Mouse (Mus musculus) ovary, postnatal 10 days (tissue): ENCODE data around the gene Ror2.
A peak's percentile ranks its signal among the peaks of the same experiment; 100 is the strongest.
"Not testable (repeated sequence)": the region's sequence is repeated elsewhere in the genome, so short reads cannot be mapped to it uniquely, and the experiment has no call there.

Experiments used
- DNase-seq: peaks from one replicate; pipeline ENCODE4 v3.0.0; 2022; ENCODE audit warnings: low spot score

The Ror2 gene

DNA sequence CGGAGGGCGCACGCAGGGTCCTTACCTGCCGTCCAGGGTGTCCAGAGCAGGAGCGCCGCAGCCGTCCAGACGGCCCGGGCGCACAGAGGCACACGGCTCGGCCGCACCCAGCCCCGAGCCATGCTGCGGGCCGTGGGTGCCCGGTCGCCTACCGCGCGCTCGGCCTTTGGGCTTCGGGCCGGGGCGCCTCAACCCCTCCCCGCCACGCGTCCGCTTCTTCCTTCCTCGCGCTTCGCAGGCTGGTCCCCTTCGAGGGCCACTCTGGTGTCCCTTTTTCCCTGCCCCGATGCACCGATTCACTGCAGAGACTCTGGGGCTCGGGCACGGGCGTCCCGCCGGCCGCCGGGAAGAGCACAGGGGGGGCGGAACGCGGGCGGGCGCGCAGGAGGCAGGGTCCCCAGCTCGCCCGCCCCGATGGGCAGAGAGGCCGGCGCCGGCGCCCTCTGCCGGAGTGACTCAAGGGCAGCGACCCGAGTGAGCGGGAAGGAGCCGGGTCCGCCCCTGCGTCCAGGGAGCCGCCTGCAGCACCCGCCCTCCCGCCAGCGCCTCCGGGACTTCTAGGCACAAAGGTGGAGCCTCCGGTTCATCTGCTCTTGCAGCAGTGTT lies at the start of gene Ror2:
Gene Ror2, minus strand, starts transcription at position 369 of the 606 bp plus-strand sequence.
- DNase-seq = no peak

DNA sequence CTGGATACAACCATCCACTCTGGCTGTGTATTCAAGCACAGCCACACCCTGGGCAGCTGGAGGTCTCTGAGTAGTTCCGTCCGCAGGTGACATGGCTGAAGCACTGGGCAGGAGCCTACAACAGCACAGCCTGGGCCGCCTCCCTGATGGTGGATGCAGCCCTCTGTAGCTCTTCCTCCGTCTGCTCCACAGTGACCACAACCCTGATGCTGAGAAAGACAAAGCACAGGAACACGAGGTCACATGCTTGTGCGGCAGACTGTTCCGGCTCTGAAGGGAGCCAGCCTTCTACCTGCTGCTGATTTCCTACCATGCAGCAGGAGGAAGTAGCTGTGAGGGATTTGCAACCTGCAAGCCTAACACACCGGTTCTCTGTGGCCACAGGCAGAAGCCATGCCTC lies 47.8 kb upstream of the Ror2 start:
- no peak for DNase-seq

DNA sequence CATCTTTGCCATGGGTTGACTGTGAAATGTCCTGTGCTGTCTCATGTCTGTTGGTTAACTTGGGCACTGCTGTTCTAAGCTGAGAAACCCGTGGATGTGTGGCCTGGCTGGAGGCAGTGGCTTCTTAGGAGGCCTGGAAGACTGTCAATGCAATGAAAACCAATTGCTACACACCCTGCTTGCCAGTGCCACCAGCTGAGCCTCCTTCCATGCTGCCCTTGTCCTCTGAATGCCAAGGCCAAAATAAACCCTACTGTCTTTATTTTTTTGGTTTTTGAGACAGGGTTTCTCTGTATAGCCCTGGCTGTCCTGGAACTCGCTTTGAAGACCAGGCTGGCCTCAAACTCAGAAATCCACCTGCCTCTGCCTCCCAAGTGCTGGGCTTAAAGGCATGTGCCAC lies 44.3 kb upstream of the Ror2 start:
- no peak for DNase-seq

DNA sequence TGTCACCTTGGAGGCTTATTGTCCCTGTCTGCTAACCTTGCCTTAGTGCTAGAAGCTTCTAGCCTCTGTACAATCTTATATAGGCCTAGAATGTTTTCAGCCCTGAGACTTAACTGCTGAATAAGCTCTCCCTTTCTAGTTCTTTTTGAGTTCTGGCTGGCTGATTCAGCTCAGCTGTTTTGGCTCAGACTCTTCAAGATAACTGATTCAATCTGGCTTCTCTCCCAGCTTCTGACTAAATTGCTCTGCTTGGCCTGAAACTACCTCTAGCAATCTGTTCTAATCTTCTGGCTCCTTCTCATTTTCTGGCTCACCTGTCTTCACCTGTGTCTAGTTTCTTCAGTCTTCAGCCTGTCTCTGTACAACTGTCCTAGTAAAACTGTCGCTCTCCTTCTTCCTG lies 39.6 kb upstream of the Ror2 start:
- no peak for DNase-seq

DNA sequence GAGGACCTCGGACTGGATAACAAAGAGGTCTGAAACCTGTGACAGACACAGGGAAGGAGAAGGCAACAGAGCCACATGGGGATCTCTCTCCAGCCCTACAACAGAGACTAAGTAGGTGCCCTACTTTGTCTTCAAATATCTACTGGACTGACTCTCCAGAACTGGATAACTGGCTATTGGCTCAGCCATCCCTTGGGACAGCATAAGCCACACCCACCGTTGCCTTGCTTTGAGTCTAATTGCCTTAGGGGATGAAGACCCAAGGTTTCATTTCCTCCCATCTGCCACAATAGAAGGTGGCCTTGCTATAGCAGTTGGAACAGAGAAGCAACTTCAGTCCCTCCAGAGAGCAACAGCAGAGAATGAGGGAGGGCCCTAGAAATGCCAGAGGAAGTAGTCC lies 37.7 kb upstream of the Ror2 start:
- no peak for DNase-seq

DNA sequence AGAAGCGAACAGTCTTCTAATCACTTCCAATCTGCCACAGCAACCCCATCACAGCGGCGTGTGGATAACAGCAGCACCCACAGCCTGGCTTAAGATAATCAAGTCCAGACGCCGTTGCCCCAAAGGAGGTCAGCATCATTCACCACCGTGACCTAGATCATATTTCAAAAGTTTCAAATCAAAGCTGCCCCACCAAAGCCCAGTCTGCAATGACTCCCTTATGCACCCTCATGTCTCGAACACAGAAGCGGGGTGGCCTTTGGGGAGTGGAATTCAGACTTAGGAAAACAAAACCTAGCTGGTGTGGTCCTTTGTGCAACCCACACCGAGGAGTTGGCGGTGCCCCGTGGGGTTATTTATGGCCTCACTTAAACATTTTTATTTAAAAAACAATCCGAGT lies 35.0 kb upstream of the Ror2 start:
- DNase-seq = no peak

DNA sequence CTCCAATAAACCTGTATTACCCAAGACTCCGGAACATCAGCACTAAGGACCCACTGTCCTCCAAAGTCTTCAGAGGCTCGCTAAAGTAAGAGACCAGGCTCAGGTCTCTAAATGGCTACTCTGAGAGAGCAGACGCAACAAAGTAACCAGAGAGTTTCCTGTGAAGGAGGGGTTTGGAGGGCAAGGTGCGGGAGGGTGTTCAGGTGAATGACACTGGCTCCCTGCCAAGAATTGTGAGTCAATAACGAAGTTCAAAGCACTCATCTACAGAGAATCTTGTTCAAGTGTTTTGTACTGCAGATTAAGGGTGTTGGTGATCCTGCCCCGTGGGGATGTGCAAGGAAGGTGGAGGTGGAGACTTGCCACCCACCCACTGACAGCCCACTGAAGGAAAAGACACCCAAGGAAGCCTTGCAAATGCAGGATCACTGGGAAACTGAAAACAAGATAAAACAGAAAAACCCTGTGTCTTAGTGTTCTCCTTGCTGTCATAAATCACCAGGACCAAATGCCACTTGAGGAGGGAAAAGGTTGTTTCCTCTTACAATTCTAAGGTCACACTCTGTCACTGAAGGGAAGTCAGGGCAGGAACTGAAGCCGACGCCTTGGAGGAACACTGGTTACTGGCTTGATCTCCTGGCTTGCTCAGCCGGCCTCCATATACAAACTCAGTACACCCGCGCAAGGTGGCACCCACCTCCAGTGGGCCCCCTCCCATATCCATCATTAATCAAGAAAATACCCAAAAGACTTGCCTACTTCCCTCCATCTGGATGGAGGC lies 30.8 kb upstream of the Ror2 start:
- DNase-seq = no peak

DNA sequence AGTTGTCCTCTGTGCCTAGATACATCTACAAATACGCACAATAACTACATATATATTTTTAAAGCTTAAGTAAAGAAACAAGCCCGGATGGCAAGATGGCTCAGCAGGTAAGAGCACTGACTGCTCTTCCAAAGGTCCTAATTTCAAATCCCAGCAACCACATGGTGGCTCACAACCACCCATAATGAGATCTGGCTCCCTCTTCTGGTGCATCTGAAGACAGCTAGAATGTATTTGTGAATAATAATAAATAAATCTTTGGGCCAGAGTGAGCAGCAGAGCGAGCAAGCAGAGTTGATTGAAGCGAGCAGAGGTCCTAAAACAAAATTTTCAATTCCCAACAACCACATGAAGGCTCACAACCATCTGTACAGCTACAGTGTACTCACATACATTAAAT lies 29.8 kb upstream of the Ror2 start:
- DNase-seq = not testable (repeated sequence)

DNA sequence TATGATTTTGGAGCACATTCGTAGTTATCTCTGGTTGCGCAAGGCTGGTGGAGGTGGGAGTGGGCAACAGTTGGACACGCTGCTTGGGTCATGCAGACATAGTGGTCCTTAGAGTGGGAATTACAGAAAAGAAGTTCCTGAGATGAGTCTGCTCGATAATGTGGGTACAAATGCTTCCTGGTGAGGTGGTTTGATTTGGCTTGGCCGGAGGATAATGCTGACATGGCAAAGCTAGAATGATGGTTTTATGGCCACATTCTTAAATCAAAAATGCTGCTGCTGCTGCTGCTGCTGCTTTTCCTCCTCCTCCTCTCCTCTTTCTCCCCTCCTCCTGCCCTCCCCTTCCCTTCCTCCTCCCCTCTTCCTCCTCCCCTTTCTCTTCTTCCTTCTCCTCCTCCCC lies 24.5 kb upstream of the Ror2 start:
- no peak for DNase-seq

DNA sequence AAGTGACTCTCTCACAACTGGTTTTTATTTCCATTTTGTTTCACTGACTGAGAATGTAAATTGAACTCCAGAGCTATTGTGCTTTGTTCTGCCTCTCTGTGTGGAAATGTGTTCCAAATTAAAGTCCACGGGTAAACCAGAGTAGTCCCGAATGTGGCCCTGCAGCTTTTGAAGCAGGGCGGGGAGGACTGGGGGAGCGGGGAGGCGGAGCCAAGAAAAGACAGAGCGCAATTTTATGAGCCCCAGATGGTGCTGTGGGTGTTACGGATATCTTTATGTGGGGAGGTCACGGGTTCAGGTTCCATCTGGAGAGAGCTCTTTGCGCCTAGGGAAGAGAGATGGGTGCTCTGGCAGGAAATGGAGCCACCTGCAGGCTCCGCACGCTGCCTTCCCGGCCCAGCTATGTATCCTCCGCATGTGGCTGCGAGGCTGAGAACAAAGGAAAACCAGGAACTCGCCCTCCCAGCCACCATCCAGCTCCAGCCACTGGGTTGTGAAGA lies 23.8 kb upstream of the Ror2 start:
- peak; percentile 21 for DNase-seq

DNA sequence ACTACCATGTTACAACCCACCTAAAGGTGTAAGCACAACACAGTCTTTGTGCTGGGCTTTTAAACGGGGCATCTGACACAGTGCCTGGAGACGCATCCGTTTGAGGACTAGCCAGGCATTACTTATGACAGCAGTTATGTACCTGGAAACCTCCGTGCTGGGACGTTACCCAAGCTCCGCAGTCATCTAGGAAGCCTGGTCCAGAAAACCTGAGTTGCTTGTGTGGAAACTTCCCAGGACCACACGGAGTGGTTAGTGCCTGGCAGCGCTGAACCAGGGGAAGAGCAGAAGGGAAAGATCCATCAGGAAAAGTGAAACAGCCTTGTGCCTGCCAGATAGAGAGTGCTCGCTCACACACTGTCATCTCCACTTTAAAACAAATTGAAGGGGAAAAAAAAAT lies 23.2 kb upstream of the Ror2 start:
- no peak for DNase-seq

DNA sequence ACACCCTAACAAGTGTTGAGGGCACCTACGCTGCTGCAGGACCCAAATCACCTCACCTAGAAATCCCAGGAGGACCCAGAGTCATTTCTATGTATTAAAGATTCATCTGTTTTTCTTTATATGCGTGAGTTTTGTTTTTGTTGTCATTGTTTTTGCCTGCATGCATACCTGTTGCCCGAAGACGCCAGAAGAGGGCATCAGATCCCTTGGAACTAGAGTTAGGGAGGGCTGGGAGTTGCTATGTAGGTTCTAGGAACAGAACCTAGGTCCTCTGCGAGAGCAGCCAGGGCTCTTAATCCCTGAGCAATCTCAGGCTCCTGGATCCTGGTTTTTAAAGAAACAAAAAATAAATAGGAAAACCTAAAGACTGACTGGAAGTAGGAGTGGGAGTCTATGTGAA lies 20.9 kb upstream of the Ror2 start:
- no peak for DNase-seq

DNA sequence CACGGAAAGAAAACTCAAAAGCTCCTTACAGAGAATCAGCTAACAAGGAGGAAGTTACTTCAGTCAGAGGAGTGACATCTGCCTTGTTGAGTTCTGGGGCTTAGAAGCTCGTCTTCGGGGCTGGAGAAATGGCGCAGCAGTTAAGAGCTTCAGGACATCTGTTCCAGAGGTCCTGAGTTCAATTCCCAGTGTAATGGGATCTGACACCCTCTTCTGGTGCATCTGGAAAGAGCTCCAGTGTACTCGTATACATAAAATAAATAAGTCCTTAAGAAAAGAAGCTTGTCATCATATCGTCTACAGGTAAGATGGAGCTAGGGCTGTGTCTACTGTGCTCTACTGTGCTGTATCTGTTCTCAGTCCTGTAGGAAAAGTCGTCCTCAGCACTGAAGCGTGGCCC lies 19.3 kb upstream of the Ror2 start:
- DNase-seq = no peak

DNA sequence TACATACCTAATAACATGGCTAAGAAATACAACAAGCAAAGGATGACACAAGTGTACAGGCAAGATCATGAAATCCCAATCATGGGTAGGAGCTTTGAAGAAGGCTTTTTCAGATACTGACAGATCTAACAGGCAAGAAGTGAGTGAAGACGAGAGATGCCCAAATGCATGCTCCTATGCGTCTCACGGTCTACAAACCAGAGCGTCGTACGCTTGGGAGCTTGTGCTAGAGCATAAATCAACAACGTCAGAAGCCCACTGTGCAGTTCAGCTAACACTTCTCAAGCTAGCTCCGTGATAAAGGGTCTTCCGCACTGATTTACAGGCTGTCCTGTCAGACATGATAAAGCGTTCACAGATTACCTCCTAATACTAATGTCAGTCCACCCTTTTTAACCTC lies 16.8 kb upstream of the Ror2 start:
- DNase-seq = no peak

DNA sequence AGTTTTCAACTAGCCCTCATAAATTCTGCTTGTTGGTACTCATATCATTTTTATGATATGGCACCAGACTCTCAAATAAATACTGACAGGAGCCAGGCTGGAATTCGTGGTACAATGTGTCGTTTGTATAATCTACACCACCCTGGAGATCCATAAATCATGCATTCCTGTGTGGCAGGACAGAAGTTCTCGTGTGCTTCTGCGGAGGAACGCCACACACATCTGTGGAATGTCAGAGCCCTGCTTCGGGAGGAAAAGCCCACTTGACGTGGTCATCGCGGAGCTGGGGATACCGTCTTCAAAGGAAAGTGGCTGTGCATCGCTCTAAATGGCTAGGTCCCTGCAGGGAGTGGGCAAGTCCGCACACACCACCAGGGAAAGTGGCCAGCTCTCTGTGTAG lies 7.1 kb upstream of the Ror2 start:
- no peak for DNase-seq

DNA sequence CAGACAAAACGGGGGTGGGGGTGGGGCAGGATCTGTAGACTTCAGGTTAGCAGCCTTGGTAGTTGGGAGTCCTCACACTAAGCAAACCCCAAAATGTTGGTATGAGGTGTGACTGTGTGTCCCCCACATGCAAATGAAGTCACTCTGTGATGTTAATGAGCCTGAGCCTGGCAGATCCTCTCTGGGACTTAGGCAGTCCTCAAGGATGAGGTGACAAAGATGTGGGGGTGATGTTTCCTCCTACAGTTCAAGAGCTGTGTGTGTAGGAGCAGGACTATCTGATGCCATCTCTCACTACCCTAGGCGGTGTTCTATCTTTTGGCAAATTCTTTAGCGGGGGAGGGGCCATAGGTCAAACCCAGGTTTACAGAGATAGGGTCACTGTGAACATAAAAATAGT lies 6.3 kb upstream of the Ror2 start:
- no peak for DNase-seq

DNA sequence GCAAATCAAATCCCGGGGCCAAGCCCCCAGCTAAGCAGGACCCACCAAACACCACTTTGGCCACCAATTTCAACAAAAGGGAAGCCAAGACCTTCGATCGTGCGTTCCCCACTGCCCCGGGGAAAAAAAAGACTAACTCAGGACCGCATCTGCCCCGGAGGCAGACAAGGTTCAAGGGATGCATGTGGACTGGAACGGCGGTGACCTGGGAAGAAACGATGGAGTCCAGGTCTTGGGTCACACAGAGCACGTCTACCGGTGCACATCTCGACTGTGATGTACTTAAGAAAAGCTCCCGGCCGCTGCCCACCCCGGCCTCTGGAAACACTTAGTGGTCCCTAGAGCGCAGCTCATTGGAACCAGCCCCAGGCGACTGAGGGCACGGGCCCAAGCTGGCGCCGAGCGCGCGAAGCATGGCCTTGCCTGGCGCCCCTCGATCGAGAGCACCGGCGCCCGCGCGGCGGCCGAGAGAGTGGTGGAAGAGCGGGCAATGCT lies 616 bp downstream of the Ror2 start:
- no peak for DNase-seq

DNA sequence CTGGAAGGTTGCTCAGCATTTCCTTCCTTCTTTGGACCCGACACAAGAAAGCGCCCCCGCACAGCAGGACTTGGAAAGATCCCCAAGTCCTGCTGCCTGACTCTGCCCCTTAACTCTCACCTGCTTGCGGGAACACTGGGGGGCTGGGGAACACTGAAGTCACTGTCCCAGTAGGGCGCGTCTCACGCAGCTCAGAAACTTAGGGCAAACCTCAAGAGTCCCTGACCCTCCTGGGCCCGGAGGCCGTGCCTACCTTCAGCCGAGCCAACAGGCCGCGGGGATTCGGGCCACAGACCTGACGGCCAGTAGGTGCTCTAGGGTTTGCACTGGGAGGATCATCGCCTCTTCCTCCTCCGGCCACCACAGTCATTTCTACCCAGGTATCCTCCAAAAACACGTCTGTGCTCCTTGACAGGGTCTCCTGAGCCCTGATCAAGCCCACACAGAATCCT lies 1.2 kb downstream of the Ror2 start:
- no peak for DNase-seq

DNA sequence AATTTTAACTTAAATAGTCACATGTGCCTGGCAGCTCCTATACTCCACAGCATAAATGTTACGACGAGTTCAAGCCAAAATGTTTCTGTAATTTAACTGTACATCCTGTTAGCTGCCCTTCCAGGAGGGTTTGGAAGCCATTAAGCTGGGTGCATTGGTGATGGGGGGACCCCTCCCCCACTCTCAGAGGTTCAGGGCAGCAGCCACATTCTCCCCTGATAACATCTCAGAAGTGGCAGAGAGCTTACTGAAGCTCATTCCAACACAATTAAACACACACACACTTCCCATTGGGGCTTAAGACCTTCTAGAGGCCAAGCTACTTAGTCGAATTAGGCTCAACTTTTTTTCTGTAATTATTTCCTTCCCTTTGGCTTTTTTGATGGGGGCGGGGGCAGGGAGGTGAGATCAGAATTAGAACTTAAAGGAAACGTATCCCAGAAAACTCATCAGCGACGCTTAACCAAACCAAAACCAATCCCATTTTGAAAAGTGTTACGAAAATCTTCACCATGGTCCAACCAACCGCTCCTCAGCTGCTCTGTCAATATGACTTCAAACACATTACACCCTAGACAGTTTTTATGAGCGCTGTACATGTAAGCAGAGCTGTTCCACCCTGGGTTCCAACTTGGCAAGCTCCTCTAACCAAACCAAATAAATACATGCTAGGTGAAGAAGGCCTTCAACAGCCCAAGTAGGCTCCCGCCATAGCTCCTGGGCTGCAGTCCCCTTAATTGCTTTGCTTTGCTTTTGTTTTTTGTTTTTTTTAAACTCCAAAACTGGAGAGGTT lies 4.1 kb downstream of the Ror2 start:
- no peak for DNase-seq

DNA sequence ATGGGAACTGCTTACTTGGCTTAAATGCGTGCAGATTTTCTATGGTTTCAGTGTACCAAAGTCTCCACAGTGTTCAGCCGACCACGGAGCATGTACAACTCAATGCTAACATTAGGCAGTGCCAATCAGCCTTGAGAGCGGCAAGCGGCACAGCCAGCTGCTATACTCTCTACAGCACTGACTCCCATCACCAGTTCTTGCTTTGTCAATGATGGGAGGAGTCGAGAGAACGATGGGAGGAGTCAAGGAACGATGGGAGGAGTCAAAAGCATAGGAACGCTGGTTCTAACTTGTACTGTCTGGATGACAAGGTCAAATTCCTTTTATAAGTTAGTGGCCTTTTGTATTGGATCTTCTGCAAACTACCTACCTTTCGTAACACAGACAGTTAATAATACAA lies 7.0 kb downstream of the Ror2 start:
- DNase-seq = no peak

DNA sequence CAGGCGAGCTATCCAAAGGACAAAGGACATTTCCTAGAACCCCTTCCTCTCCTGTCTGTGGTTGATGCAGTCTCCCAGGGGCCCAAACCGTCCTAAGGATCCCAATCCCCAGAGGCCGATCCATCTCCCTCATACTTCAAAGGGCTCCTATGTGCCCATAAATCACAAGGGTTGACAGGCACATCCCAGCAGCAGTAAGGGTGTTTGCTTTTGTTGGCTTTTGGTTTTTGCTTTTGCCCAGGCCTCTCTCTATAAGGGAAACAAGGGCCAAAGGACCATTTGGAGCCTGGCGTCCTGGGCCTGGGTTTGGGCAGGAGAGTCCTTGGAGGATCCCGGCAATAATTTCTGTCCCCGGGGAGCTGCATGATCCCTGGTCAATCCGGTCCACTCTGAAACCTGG lies 9.5 kb downstream of the Ror2 start:
- DNase-seq = no peak

DNA sequence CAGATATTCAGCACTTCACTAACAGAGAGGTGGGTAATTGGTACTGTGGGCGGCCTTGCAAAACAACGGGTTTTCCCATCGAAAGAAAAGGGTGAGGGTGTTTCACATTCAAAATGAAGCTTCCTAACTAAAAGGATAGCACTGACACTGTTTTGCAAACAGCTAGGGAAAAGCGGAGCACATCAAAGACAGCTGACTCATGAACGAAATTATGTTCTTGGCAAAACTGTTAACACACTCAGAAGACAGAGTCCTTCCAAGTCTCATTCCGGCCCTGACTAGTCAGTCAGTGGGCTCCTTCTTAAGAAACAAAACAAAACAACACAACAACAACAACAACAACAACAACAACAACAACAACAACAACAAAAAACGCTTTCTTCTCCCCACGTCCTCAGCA lies 10.1 kb downstream of the Ror2 start:
- DNase-seq = no peak

DNA sequence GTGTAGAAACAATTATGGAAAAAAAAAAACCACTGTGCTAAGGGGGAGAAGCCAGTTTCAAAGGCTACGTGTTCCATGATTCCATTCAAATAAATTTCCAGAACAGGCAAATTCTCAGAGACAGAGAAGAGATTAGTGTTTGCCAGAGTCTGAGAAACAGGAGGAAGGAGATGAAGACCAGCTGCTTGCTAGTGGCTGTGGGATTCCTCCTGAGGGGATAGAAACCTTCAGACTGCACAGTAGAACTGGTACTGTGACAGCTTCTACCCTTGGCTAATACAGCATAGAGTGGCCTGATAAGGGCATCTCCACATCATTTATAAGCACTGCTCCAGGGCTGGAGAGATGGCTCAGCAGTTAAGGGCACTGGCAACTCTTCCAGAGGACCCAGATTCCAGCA lies 11.2 kb downstream of the Ror2 start:
- no peak for DNase-seq
